14 mouse cellular contexts compared by ENCODE assay signal in the genomic region with DNA sequence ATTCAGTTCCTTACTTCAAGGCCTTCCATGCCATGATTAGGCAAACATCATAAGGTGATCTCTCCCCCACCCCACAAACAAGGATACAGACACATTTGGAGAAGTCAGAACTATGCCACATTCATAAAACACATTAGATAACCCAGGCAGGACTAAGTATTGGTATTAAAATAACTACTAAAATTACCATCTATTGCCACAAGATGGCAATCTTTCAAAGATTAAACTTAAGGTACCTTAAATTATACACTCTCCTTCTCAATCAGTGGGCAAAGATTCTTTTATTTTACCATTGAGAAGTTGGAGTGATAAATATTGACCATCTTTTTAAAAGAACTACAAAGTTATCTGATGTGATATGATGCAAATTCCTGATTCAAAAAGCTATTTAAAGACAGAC.
DNase-seq lines count a peak whose midpoint lies in the region; ATAC-seq and TF ChIP-seq lines count a peak whose summit lies in the region.
"Had no signal": no experiment of that assay in that cellular context is flagged by ENCODE, and none has a peak within 500 bp of the region (broad histone marks: within the 10 kb centered on the region; RNA-seq: fewer than 3 reads in every experiment).

No protein-coding gene starts in this region.

- TF ChIP-seq CTCF in heart, adult 2 months (IDR thresholded peaks at IDR 0.05) = peak; percentile 67
- TF ChIP-seq CTCF in E14TG2a.4 (conservative IDR thresholded peaks at IDR 0.05; ENCODE audit: low read length) = peak; percentile 30; the same call in 1 of the 2 replicates

- H3K36me3 ChIP-seq in heart, adult 2 months (ENCODE audit: control insufficient read depth, insufficient read depth, low read length) = no peaks in the 10 kb centered on the region
- no peaks in the 10 kb centered on the region for H3K36me3 ChIP-seq in limb, embryonic 14.5 days (ENCODE audit: control insufficient read depth, insufficient read depth, low read length)
- H3K36me3 ChIP-seq in limb, embryonic 10.5 days = no peaks in the 10 kb centered on the region
- H3K36me3 ChIP-seq in E14TG2a.4 (ENCODE audit: insufficient read depth, low read length) = peaks cover 4% of the 10 kb centered on the region; the same call in 1 of the 2 replicates
- H3K36me3 ChIP-seq: forebrain, embryonic 10.5 days had no signal

- H3K27ac ChIP-seq in heart, adult 2 months = no peak overlapping the region
- H3K27ac ChIP-seq in limb, embryonic 14.5 days (replicated peaks; ENCODE audit: low read depth, low read length) = no peak overlapping the region
- H3K27ac ChIP-seq in limb, embryonic 10.5 days = no peak overlapping the region
- H3K27ac ChIP-seq: forebrain, embryonic 10.5 days had no signal

- TF ChIP-seq EP300 in heart, adult 2 months (IDR thresholded peaks at IDR 0.05; ENCODE audit: insufficient read depth, low read depth, low read length) = no peak

- no peaks in the 10 kb centered on the region for H3K4me1 ChIP-seq in heart, adult 2 months (ENCODE audit: control insufficient read depth, insufficient read depth, low read length)
- H3K4me1 ChIP-seq in limb, embryonic 14.5 days (ENCODE audit: control insufficient read depth, insufficient read depth, low read length) = 0 out of 2 replicates have a peak, but pooled peaks cover 4% of the 10 kb centered on the region
- H3K4me1 ChIP-seq in limb, embryonic 10.5 days = no peaks in the 10 kb centered on the region
- H3K4me1 ChIP-seq in E14TG2a.4 (replicated peaks; ENCODE audit: low read depth, low read length) = no peaks in the 10 kb centered on the region
- H3K4me1 ChIP-seq: forebrain, embryonic 10.5 days had no signal

- no peaks in the 10 kb centered on the region for H3K27me3 ChIP-seq in heart, adult 2 months (ENCODE audit: control insufficient read depth, insufficient read depth, low read length)
- H3K27me3 ChIP-seq in limb, embryonic 14.5 days (ENCODE audit: control insufficient read depth, insufficient read depth, low read length) = no peaks in the 10 kb centered on the region
- no peaks in the 10 kb centered on the region for H3K27me3 ChIP-seq in limb, embryonic 10.5 days (ENCODE audit: low read depth, poor library complexity, severe bottlenecking)
- no peaks in the 10 kb centered on the region for H3K27me3 ChIP-seq in E14TG2a.4 (ENCODE audit: insufficient read depth, low read length)

- no peak for ATAC-seq in limb, embryonic 14.5 days (ENCODE audit: low FRiP score, low read depth)

- intact Hi-C loops in heart, adult 2 months (cut with DNase I) = loop anchor here (5.0 kb wide), 3 partner anchors 73 to 1193 kb away; a partner anchor contains a TSS
- intact Hi-C loops in heart, postnatal 25 days (cut with DNase I) = loop anchor here (5.0 kb wide), 1 partner anchor 1193 kb away; no protein-coding TSS in a partner anchor
- intact Hi-C loops in left cerebral cortex, postnatal 14 days (cut with DNase I) = loop anchor here (5.0 kb wide), 1 partner anchor 73 kb away; a partner anchor contains a TSS

- H3K79me2 ChIP-seq in heart, adult 2 months (replicated peaks; ENCODE audit: control insufficient read depth, insufficient read depth, low read length) = no peaks in the 10 kb centered on the region

- no peak for TF ChIP-seq POLR2A in heart, adult 2 months (IDR thresholded peaks at IDR 0.05; ENCODE audit: insufficient read depth, low read depth, low read length)
- no peak for TF ChIP-seq POLR2A in limb, embryonic 14.5 days (IDR thresholded peaks at IDR 0.05; ENCODE audit: borderline replicate concordance, extremely low read depth, insufficient read depth, insufficient read length)

- no peak overlapping the region for H3K4me2 ChIP-seq in limb, embryonic 14.5 days (replicated peaks; ENCODE audit: low read depth, low read length, severe bottlenecking)

- no peak overlapping the region for H3K9ac ChIP-seq in heart, adult 2 months (ENCODE audit: low read depth, low read length)
- H3K9ac ChIP-seq in limb, embryonic 14.5 days (ENCODE audit: low read depth, low read length, severe bottlenecking) = no peak overlapping the region

- no peaks in the 10 kb centered on the region for H3K9me3 ChIP-seq in limb, embryonic 14.5 days (ENCODE audit: control insufficient read depth, low read length)
- H3K9me3 ChIP-seq in limb, embryonic 10.5 days (replicated peaks) = no peaks in the 10 kb centered on the region
- no peaks in the 10 kb centered on the region for H3K9me3 ChIP-seq in E14TG2a.4 (ENCODE audit: low read length)
- H3K9me3 ChIP-seq: forebrain, embryonic 10.5 days had no signal

- no peak for DNase-seq in heart, adult 2 months
- no peak for DNase-seq in heart, postnatal 25 days (ENCODE audit: low spot score)
- DNase-seq in limb, embryonic 14.5 days (ENCODE audit: low spot score) = peak; percentile 73
- DNase-seq in limb, embryonic 10.5 days (ENCODE audit: low spot score) = no peak
- peak; percentile 2 for DNase-seq in induced T-regulatory cell, adult 2 months (ENCODE audit: low read depth)
- no peak for DNase-seq in gastrocnemius, adult 18-20 months (ENCODE audit: low spot score)
- DNase-seq in left cerebral cortex, postnatal 14 days (ENCODE audit: low spot score in 2 of 2) = no peak
- DNase-seq: heart, postnatal 4 days; kidney, postnatal 10 days; lung, postnatal 10 days; spleen, adult 18-20 months; thymus, adult 2 months had no signal

- no peak overlapping the region for H3K4me3 ChIP-seq in heart, adult 2 months
- H3K4me3 ChIP-seq in limb, embryonic 14.5 days (replicated peaks; ENCODE audit: low read length) = no peak overlapping the region
- H3K4me3 ChIP-seq in limb, embryonic 10.5 days = no peak overlapping the region
- no peak overlapping the region for H3K4me3 ChIP-seq in E14TG2a.4 (replicated peaks; ENCODE audit: low read length)
- H3K4me3 ChIP-seq: forebrain, embryonic 10.5 days had no signal

Comparison
In these comparisons a context has a peak if more than half of its experiments do, and no peak if none do; other contexts are left out.
1. DNase-seq: peak in limb, embryonic 14.5 days (single experiment) and induced T-regulatory cell, adult 2 months (single experiment); none in heart, adult 2 months (0 of 2), heart, postnatal 25 days (single experiment), limb, embryonic 10.5 days (single experiment), gastrocnemius, adult 18-20 months (single experiment) and left cerebral cortex, postnatal 14 days (0 of 2).